Mouse (Mus musculus) adrenal gland, adult 18-20 months (tissue): Measurements from ENCODE around the gene Dnm3. TPM values are rescaled to one million over a fixed set of nuclear protein-coding genes. Genes with fewer than 3 reads are reported as not detected.

Experiments
- DNase-seq, 2 experiments: peaks; one replicate each; pipeline ENCODE4 v3.0.0; 2021 to 2022; ENCODE audit warnings: low spot score in 2 of 2
- total RNA-seq, 2 experiments: library from RNA; stranded (reverse); gene quantifications; 1 replicate in 1 of 2; 2 replicates in 1 of 2; pipeline ENCODE4 v1.2.3; 2021

Gene Dnm3
- total RNA-seq, 2 experiments from 2014 or later: 8.6 to 15.4 TPM

DNA sequence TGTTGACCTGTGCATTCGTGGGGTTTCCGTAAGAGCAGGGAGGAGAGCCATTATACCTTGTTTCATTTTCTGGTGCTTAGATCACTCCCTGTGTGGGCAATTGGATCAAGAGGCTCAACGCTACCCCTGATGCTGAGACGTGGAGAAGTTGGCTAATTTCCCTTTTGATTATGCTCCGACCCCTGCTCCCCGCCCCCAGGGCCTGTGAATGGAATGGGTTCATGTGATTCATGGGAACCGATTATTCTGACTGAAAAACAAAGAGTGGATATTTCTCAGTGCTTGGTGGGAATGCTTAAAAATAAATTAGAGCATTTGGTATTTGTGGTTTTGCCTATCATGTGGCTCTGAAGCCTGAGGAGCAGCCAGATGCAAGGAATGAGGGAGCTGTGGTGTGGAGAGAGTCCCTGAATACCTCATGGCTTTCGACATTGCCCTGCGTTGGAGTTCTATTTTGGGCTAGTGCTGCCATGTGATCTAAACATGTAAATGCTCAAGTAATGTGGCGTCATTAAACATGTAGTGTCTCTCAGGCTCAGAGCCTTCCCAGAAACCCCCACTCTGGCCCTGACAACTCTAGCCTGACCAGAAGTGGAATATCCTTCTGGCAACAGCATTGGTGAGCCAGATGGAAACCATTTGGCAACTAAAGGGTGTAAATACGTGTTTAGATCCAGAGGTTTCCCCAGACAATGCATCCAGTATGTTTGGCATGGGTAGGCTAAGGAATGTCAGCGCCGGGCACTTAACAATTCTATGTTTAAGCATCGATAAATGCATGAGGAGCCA, 473.9 kb downstream of the Dnm3 start:
- DNase-seq: no peak

DNA sequence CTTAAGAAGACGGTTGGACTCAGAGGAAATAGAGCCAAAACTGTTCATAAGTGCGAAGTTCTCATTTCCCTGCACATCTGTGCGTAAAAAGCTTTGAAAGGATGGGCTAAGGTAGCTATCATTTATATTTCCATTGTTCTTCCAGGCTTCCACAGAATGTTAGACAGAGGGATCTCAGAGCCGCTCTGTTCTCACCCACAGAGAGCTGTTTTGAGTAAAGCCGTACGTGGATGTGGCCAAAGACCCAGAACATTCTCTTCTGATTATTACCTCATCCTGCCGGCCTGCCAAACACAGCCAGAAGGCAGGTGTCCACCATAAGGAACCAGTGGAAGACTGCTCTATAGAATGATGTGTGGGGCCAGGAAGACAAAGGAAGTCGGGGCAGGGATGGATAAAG, 476.5 kb downstream of the Dnm3 start:
- no peak for DNase-seq

GRCm38 (mm10) chr1:161999882-162000371, 477.9 kb downstream of the Dnm3 start:
- DNase-seq: peak in 1 of 2 experiments; percentile 21

- DNase-seq: no peak
These were observed 478.5 kb downstream of the Dnm3 start for GRCm38 (mm10) chr1:161999338-161999737.

DNA sequence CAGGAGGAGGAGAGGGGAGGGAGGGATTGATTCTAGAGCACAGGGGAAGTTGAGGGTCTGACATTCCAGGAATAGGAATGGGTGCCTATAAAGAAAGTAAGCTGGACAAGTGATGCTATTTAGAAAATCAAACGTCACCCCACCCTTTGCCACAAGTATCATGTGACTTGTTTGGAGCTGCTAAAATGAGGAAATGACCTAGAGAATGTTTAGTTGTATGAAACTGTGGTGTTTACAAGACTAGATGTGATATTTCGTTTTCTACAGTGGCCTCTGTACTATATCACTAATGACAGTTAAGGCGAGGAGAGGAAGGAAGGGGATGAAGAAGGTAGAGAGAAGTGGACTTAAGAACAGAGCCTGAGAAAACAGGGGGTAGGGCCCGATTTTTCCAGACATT, 479.1 kb downstream of the Dnm3 start:
- no peak for DNase-seq

DNA sequence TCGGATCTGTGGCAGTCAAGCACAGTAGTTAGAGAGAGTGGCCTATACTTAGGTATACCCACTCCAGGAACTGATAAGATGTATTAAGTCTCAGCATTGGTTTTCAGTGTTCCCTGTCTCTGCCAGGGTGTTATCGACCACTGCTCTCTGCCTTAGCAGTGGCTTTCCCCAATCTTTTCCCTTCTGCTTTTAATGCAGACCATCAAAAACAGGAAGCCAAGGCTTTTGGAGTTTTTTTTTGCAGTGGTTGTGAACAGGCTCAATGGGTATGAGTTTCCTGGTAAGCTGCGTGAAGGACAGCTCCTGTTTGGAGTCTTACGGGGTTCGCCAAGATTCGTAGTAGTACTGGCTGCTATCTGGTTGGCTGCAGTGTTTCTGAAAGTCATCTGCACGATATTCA, 485.4 kb downstream of the Dnm3 start:
- DNase-seq: no peak

DNA sequence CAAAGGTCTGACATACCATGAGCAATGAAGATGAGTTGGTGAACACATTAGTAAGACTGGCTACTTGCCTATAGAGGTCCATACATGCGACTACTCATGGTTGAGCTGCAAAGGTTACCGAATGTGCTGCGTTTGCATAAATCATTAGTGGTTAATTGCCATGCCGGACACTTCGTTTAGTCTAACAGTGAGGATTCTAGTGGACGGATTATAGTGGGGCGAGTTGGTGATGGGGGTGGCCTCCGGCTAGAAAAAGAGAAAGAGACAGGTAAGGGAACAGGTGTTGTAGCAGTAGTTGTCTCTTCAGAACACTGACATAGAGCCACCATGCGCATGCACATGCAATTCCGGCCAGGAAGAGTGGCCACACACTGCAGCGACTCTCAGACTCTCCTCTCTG, 486.0 kb downstream of the Dnm3 start:
- no peak for DNase-seq

GRCm38 (mm10) chr1:161990684-161991578, 486.9 kb downstream of the Dnm3 start:
- no peak for DNase-seq

GRCm38 (mm10) chr1:161983979-161984566, 493.8 kb downstream of the Dnm3 start:
- no peak for DNase-seq

- no peak for DNase-seq
These were observed 494.4 kb downstream of the Dnm3 start for GRCm38 (mm10) chr1:161983451-161983850.

DNA sequence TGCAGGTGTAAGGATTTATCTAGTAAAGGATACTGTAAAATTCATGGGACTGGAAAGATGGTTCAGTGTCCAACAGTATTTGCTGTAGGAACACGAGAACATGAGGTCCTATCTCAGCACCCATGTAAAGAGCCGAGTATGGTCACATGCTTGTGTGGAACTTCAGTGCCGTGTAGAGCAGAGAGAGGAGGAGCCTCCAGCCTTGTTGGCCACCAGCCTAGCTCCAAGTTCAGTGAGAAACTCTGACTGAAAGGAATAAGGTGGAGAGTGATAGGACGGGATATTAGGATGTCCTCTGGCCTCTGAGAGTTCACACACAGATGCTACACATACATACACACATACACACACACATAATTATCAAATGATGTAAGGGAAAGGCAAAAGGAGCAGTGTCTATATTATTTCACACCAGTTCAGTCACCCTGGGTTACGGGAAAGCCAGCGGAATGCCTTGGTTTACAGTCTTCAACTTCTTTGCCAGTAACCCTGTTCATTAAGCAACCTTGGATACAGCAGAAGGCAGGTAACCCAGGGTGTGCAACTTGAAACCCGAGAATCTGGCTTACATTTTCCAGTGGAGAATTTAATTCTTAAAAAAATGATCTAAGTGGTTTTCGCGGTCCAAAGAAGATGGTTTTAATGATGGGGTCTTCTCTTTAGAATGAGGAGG, 497.1 kb downstream of the Dnm3 start:
- DNase-seq: no peak

DNA sequence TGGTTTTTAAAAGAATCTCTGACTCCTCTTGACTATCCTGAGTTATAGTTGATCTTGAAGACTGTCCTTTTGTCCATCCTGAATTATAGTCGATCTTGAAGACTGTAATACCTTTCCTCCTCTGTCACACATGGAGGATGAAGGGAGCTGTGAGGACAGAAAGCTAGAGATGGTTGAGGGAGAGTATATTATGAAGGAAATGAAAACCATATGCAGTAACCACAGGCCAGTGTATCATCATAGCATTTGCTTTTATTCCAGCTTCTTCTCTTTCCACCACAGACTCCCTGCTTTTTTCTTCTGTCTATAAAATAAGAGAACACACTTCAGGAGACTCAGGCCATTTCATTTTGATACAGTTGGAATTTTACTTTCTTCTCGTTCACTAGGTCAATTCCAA, 497.8 kb downstream of the Dnm3 start:
- DNase-seq: no peak

DNA sequence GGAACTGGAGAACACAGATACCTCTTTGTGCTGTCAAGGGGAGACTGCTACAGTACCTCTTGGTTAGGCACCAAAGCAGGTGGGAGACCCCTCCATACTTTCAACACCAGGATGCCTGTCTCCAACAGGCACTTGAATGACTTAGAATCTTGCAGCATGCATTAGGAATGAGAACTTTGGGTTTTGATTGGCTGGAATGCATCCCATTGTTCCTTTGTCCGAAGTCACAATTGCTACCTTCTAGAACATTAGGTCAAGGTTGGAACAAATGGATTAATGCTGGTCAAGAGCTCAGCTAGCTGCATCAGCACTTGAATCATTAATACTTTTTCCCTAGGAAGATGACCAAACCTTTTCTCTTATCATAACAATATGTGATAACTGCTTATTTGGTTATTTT, 498.3 kb downstream of the Dnm3 start, which contains the start of gene 4930558K02Rik:
4930558K02Rik (minus strand) TSS at position 101 of the 400 bp plus-strand sequence.
- no peak for DNase-seq

- no peak for DNase-seq
These were observed 499.6 kb downstream of the Dnm3 start for GRCm38 (mm10) chr1:161978173-161978700.

DNA sequence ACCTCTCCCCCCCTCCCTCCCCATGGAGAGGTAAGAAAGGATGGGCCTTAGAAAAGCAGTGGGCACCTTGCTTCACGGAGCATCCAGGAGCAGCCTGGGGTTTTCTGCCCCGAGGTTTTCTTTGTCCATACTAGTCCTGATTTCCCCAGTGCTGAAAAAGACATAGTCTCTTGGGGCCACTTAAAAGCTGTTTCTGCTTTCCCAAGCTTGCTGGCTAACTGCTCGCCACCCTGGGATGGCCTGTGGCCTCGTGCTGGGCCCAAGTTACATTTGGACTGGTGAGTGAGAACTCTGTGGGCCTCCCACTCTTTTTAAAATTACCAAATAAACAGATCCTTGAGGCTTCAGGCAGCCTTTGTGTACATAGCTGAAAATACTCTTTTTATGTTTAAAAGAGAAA, 500.5 kb downstream of the Dnm3 start:
- no peak for DNase-seq

DNA sequence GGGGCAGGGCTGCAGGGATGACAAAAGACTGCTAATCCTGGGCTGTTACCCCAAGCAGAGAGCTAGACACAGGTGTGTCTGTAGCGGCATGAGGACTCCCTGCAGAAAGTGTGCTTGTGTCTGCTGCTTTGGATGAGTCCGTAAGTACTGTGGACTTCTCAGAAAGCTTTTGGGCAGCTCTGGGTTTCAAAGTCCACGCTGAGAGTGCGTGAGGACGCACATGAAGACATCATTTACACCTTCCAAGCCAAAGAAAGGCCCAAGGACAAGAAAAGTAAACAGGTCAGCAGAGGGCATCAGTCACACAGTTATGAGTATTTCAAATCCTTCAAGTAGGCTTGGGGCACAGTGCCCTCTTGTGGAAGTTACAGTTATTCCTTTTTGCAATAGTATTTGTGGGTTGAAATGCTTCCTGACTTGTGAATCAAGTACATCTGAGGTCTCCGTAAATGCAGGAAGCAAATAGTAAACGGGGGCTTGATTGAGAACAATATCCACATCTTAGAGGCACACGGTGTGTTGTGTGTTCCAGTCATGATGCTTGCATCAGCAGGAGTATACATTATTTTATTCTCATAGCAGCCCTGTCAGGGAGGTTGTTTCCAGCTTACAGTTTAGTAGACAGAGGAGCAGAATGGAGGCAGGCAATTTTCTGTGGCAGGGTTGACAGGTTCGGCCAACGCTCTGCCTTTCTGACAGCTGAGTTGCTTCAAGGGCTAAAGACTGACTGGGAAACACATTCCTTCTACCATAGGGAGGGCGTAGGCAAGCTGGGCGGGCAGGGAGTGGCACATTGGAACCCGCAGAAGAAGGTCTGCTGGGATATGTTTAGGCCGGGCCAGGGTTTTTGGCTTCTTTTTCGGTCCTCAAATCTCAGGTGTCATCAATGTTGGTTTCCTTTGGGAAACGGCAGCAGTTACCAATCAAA, 501.3 kb downstream of the Dnm3 start:
- DNase-seq: peak; percentile 51 to 62

GRCm38 (mm10) chr1:161972233-161972632, 505.6 kb downstream of the Dnm3 start:
- DNase-seq: no peak

DNA sequence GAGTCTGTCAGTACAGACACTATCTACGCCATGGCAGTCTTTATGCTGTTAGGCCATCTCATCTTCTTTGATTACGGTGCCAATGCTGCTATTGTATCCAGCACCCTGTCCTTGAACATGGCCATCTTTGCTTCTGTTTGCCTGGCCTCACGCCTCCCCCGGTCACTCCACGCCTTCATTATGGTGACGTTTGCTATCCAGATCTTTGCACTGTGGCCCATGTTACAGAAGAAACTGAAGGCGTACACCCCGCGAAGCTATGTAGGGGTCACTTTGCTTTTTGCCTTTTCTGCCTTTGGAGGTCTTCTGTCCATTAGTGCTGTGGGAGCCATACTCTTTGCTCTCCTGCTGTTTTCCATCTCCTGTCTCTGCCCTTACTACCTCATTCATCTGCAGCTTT, 507.0 kb downstream of the Dnm3 start:
- no peak for DNase-seq

DNA sequence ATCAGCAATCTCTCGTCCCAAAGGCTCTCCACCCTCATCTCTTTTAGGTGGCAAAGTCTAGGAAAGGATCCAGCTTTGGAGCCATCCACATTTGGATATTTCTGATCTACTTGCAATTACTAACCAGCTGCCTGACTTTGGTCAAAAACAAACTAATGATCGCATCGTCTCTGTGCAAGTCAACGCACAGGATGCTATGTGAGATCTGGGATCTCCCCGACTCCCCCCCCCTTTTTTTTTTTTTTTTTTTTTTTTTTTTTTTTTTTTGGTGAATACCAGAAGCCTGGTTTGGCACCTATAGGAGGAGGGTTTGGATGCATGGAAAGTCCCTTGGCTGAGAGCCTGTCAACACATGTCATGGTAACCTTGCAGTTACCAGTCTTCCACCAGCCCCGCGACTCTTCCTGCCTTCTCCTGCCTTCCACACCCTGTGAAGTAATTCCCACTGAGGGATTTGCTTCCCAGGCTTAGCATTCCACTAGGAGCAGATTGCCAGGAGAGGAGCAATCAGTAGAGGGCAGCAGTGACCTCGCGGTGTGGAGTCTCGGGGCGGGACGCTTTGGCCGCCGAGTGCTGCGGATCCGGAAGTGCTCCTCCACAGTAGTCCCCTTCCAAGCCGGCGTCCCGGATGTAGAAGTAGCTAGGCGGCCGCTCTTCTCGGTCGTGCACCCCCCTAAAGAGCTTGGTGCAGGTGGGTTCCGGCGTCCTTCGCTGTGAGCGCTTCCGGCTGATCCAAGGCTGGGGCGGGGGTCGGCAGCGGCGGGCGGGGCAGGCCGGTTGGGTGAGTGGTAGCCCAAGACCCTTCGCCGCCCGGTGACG, 509.0 kb downstream of the Dnm3 start, which contains the start of gene Pigc:
Pigc (plus strand) TSS at position 598 of the 819 bp plus-strand sequence.
- DNase-seq: peak; percentile 86
